Mouse (Mus musculus) kidney, adult 2 months (tissue): ENCODE results near the gene Mup4.

Source experiments
- CTCF ChIP-seq: fragments of 200-500 bp; conservative IDR thresholded peaks from 2 replicates; pipeline ENCODE4 v1.5.1; 2011; ENCODE audit warnings: low read depth, mild to moderate bottlenecking, control low read depth, low read length, moderate library complexity, mixed read lengths; ENCODE audit not compliant: insufficient read depth, insufficient read length
- POLR2A ChIP-seq: fragments of 200-500 bp; IDR thresholded peaks from one replicate; pipeline ENCODE4 v1.6.1; 2011; ENCODE audit warnings: low read depth, low read length, control low read depth

DNA sequence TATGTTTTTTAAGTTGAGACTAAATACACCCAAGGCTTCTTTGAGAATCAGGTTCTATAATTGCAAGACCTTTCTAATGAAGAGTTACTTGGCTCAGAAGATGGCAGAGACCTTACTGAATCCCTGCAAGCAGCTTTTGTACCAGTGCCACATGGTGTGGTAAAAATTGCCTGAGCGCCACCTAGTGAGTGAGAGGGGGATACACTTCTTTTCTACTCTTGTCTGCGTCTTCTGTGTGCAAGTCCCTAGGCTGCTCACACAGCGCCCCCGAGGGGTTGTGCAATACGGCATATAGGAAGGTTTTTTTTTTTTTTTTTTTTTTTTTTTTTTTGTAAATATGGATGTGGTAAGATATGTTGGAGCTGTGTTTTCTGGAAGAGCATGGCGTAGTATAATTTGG is 32.2 kb downstream of the Mup4 start:
- peak; percentile 73 for TF ChIP-seq CTCF
- TF ChIP-seq POLR2A, result no peak
